Mouse (Mus musculus) testis, adult 2 months (tissue): ENCODE results near the gene Slco1a1.

Experiments
- CTCF ChIP-seq: fragments of 200-500 bp; IDR thresholded peaks from 2 replicates; pipeline ENCODE4 v1.5.1; 2012; ENCODE audit warnings: low read depth, mild to moderate bottlenecking, inconsistent platforms, low read length, moderate library complexity; ENCODE audit not compliant: control insufficient read depth, insufficient read depth, insufficient replicate concordance
- POLR2A ChIP-seq: fragments of 200-500 bp; IDR thresholded peaks from 2 replicates; pipeline ENCODE4 v1.6.1; 2012; ENCODE audit warnings: low read depth, mild to moderate bottlenecking, inconsistent platforms, low read length, moderate library complexity; ENCODE audit not compliant: control insufficient read depth

- TF ChIP-seq CTCF: no peak
- no peak for TF ChIP-seq POLR2A
These were observed 37.9 kb upstream of the Slco1a1 start for GRCm38 (mm10) chr6:141984644-141985043.
